Comparison of ENCODE assay signal across 10 mouse cellular contexts in genomic region chr1:127676116-127676515, GRCm38 (mm10). TPM values are rescaled to one million over a fixed set of nuclear protein-coding genes. Genes with fewer than 3 reads are reported as not detected.
DNase-seq lines count a peak whose midpoint lies in the region; ATAC-seq and TF ChIP-seq lines count a peak whose summit lies in the region.
"Had no signal": no experiment of that assay in that cellular context is flagged by ENCODE, and none has a peak within 500 bp of the region (broad histone marks: within the 10 kb centered on the region; RNA-seq: fewer than 3 reads in every experiment).

No protein-coding gene starts in this region.

- peak; percentile 38; the same call in 1 of the 2 replicates for TF ChIP-seq POLR2A in cerebellum, adult 2 months (IDR thresholded peaks at IDR 0.05; ENCODE audit: borderline replicate concordance, insufficient read depth, low read length)

- no peak overlapping the region for H3K9ac ChIP-seq in intestine, embryonic 15.5 days
- no peak overlapping the region for H3K9ac ChIP-seq in intestine, embryonic 16.5 days (ENCODE audit: low read depth, low read length)
- peak overlapping the region; percentile 60 for H3K9ac ChIP-seq in forebrain, embryonic 16.5 days (replicated peaks; ENCODE audit: low read depth, low read length)
- H3K9ac ChIP-seq in midbrain, embryonic 15.5 days: peak overlapping the region; percentile 79

- no peaks in the 10 kb centered on the region for H3K9me3 ChIP-seq in intestine, embryonic 15.5 days
- H3K9me3 ChIP-seq in intestine, embryonic 16.5 days (ENCODE audit: control insufficient read depth, low read length): no peaks in the 10 kb centered on the region
- no peaks in the 10 kb centered on the region for H3K9me3 ChIP-seq in forebrain, embryonic 16.5 days (ENCODE audit: control insufficient read depth, low read length)
- H3K9me3 ChIP-seq in midbrain, embryonic 15.5 days: no peaks in the 10 kb centered on the region

- H3K4me2 ChIP-seq in intestine, embryonic 15.5 days (replicated peaks): no peak overlapping the region
- H3K4me2 ChIP-seq in intestine, embryonic 16.5 days (ENCODE audit: low read depth, low read length): no peak overlapping the region
- peak overlapping the region; percentile 99 for H3K4me2 ChIP-seq in forebrain, embryonic 16.5 days (ENCODE audit: low read length)
- H3K4me2 ChIP-seq in midbrain, embryonic 15.5 days: peak overlapping the region; percentile 86

- peaks cover 17% of the 10 kb centered on the region for H3K4me1 ChIP-seq in intestine, embryonic 15.5 days (replicated peaks)
- peaks cover 13% of the 10 kb centered on the region for H3K4me1 ChIP-seq in intestine, embryonic 16.5 days (ENCODE audit: control insufficient read depth, insufficient read depth, low read length)
- H3K4me1 ChIP-seq in cerebellum, adult 2 months (ENCODE audit: control insufficient read depth, insufficient read depth, low read length): peaks cover 17% of the 10 kb centered on the region
- H3K4me1 ChIP-seq in forebrain, embryonic 16.5 days (replicated peaks; ENCODE audit: control insufficient read depth, insufficient read depth, low read length): peaks cover 24% of the 10 kb centered on the region
- peaks cover 43% of the 10 kb centered on the region for H3K4me1 ChIP-seq in midbrain, embryonic 15.5 days

- no peaks in the 10 kb centered on the region for H3K36me3 ChIP-seq in intestine, embryonic 15.5 days
- H3K36me3 ChIP-seq in intestine, embryonic 16.5 days (ENCODE audit: control insufficient read depth, insufficient read depth, low read length): no peaks in the 10 kb centered on the region
- H3K36me3 ChIP-seq in forebrain, embryonic 16.5 days (ENCODE audit: control insufficient read depth, insufficient read depth): no peaks in the 10 kb centered on the region
- H3K36me3 ChIP-seq in midbrain, embryonic 15.5 days (replicated peaks): no peaks in the 10 kb centered on the region

- WGBS in intestine, embryonic 15.5 days: 29% methylated on average over 12 of the region's 12 CpGs
- 38% methylated on average over 12 of the region's 12 CpGs for WGBS in intestine, embryonic 16.5 days
- WGBS in cerebellum, adult 2 months: 4% methylated on average over 12 of the region's 12 CpGs
- WGBS in forebrain, embryonic 16.5 days: 18% methylated on average over 12 of the region's 12 CpGs
- 20% methylated on average over 12 of the region's 12 CpGs for WGBS in midbrain, embryonic 15.5 days

- peaks cover 47% of the 10 kb centered on the region for H3K27me3 ChIP-seq in intestine, embryonic 15.5 days (replicated peaks)
- peaks cover 43% of the 10 kb centered on the region for H3K27me3 ChIP-seq in intestine, embryonic 16.5 days (replicated peaks; ENCODE audit: control insufficient read depth, insufficient read depth, low read length)
- no peaks in the 10 kb centered on the region for H3K27me3 ChIP-seq in cerebellum, adult 2 months (ENCODE audit: control insufficient read depth, insufficient read depth, low read length)
- peaks cover 14% of the 10 kb centered on the region for H3K27me3 ChIP-seq in forebrain, embryonic 16.5 days (replicated peaks; ENCODE audit: control insufficient read depth, insufficient read depth, low read length)
- peaks cover 4% of the 10 kb centered on the region; the same call in 1 of the 2 replicates for H3K27me3 ChIP-seq in midbrain, embryonic 15.5 days (replicated peaks)

- DNase-seq in cerebellum, adult 2 months: peak; percentile 88 to 91
- no peak for DNase-seq in adrenal gland, postnatal 14 days
- no peak for DNase-seq in lung, postnatal 36 days
- no peak for DNase-seq in urinary bladder, postnatal 25 days (ENCODE audit: low spot score)
- DNase-seq: kidney, postnatal 14 days had no signal

- TF ChIP-seq CTCF in cerebellum, adult 2 months (IDR thresholded peaks at IDR 0.05; ENCODE audit: borderline replicate concordance, insufficient read depth, low read depth, low read length): no peak

- 0 out of 2 replicates have a peak overlapping the region, but pooled peaks have one; percentile 52 for H3K4me3 ChIP-seq in intestine, embryonic 15.5 days (replicated peaks)
- no peak overlapping the region for H3K4me3 ChIP-seq in intestine, embryonic 16.5 days (ENCODE audit: low read length)
- peak overlapping the region; percentile 90 for H3K4me3 ChIP-seq in cerebellum, adult 2 months (replicated peaks; ENCODE audit: insufficient read depth, low read depth, low read length)
- H3K4me3 ChIP-seq in forebrain, embryonic 16.5 days (replicated peaks; ENCODE audit: low read length): peak overlapping the region; percentile 63
- H3K4me3 ChIP-seq in midbrain, embryonic 15.5 days: peak overlapping the region; percentile 66

- no peak for ATAC-seq in intestine, embryonic 15.5 days
- no peak for ATAC-seq in intestine, embryonic 16.5 days
- peak; percentile 3; the same call in 1 of the 2 replicates for ATAC-seq in forebrain, embryonic 16.5 days
- no peak for ATAC-seq in midbrain, embryonic 15.5 days (replicated peaks)

- no peak overlapping the region for H3K27ac ChIP-seq in intestine, embryonic 15.5 days
- no peak overlapping the region for H3K27ac ChIP-seq in intestine, embryonic 16.5 days (ENCODE audit: low read length)
- peak overlapping the region; percentile 90 for H3K27ac ChIP-seq in cerebellum, adult 2 months (ENCODE audit: insufficient read depth, low read length)
- peak overlapping the region; percentile 37 for H3K27ac ChIP-seq in forebrain, embryonic 16.5 days (ENCODE audit: low read length)
- peak overlapping the region; percentile 86 for H3K27ac ChIP-seq in midbrain, embryonic 15.5 days

RNA-seq across cellular contexts. Expression of gene Tmem163, which starts 3.2 kb away (rescaled TPM):
- 0.85 and 0.88 TPM in 2 replicates for polyA plus RNA-seq in intestine, embryonic 15.5 days (2015; fragmentation: Nextera tagmentation; extraction: Ambion mirVana)
- 0.48 and 0.62 TPM in 2 replicates for polyA plus RNA-seq in intestine, embryonic 16.5 days (2015; fragmentation: Nextera tagmentation; extraction: Ambion mirVana)
- 106 and 124 TPM in 2 replicates for polyA plus RNA-seq in cerebellum, adult 2 months (2012; rRNA removed)
- polyA plus RNA-seq in forebrain, embryonic 16.5 days (2015; fragmentation: Nextera tagmentation; extraction: Ambion mirVana): 14.4 and 23.1 TPM in 2 replicates
- 63.5 and 71.5 TPM in 2 replicates for polyA plus RNA-seq in midbrain, embryonic 15.5 days (2015; fragmentation: Nextera tagmentation; extraction: Ambion mirVana)
- total RNA-seq in adrenal gland, postnatal 14 days (2021): 0.82 and 0.94 TPM in 2 replicates

RNA-seq across cellular contexts. Expression of gene Acmsd, which starts 53.1 kb away (rescaled TPM):
- 0.15 and 0.28 TPM in 2 replicates for polyA plus RNA-seq in intestine, embryonic 15.5 days (2015; fragmentation: Nextera tagmentation; extraction: Ambion mirVana)
- 0.12 and 0.17 TPM in 2 replicates for polyA plus RNA-seq in intestine, embryonic 16.5 days (2015; fragmentation: Nextera tagmentation; extraction: Ambion mirVana)
- 0.05 TPM in 1 of 2 replicates, not detected in the other for polyA plus RNA-seq in cerebellum, adult 2 months (2012; rRNA removed)
- 0.11 TPM in 1 of 2 replicates, not detected in the other for polyA plus RNA-seq in forebrain, embryonic 16.5 days (2015; fragmentation: Nextera tagmentation; extraction: Ambion mirVana)
- polyA plus RNA-seq in midbrain, embryonic 15.5 days (2015; fragmentation: Nextera tagmentation; extraction: Ambion mirVana): 0.08 and 0.13 TPM in 2 replicates
- 0.41 and 0.70 TPM in 2 replicates for total RNA-seq in adrenal gland, postnatal 14 days (2021)
- polyA plus RNA-seq: urinary bladder, adult 2 months had no signal

Comparison
In these comparisons a context has a peak if more than half of its experiments do, and no peak if none do; other contexts are left out.
1. H3K27ac ChIP-seq: peak in cerebellum, adult 2 months (single experiment), forebrain, embryonic 16.5 days (single experiment) and midbrain, embryonic 15.5 days (single experiment); none in intestine, embryonic 15.5 days (single experiment) and intestine, embryonic 16.5 days (single experiment).
2. H3K4me2 ChIP-seq: peak in forebrain, embryonic 16.5 days (single experiment) and midbrain, embryonic 15.5 days (single experiment); none in intestine, embryonic 15.5 days (single experiment) and intestine, embryonic 16.5 days (single experiment).
3. H3K9ac ChIP-seq: peak in forebrain, embryonic 16.5 days (single experiment) and midbrain, embryonic 15.5 days (single experiment); none in intestine, embryonic 15.5 days (single experiment) and intestine, embryonic 16.5 days (single experiment).
4. DNase-seq: peak in cerebellum, adult 2 months (2 of 2); none in adrenal gland, postnatal 14 days (single experiment), lung, postnatal 36 days (single experiment) and urinary bladder, postnatal 25 days (single experiment).